Comparison of ENCODE assay signal across 8 mouse cellular contexts in the genomic region with DNA sequence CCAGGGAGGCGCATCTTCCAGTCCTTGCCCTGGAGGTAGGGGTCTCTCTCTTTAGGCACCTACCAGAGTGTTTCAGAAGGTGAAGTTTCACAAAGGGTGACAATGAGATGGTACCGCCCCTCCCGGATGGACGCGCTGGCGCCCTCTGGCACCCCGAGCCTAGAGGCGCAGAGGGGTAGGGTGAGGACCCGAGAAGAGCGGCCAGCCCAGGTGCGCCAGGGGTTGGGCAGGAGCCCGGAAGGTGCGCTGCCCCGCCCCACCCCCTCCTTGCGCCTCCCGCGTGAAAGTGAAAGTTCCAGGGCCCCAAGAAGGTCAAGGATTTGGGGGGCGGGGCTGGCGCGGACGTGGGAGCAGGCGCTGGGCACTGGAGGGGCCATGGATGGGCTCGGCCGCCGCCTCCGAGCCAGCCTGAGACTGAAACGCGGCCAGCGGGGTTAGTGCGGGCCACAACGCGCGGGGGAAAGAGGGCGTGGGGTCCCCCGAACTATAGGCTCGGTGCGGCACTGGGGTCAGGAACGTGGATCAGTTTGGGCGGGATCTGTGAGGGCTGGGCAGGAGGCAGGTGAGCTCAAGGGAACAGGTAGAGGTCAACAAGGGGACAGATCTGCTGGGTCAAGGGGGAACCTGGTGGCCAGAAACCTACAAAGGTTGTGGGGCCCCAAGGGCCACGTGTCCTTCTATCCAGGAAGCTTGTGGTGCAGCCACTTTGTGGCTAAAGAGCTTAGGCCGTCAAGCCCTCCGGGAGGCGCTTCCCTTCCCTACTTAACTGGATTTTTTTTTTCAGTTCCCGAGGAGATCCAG. TPM values are rescaled to one million over a fixed set of nuclear protein-coding genes. Genes with fewer than 3 reads are reported as not detected.
A peak's percentile ranks its signal among the peaks of the same experiment; 100 is the strongest.
DNase-seq lines count a peak whose midpoint lies in the region; ATAC-seq and TF ChIP-seq lines count a peak whose summit lies in the region.

A gene (plus strand): TSS at position 125 of the 801 bp plus-strand sequence.

- no peaks in the 10 kb centered on the region for H3K36me3 ChIP-seq in hindbrain, embryonic 10.5 days
- H3K36me3 ChIP-seq in limb, embryonic 13.5 days = no peaks in the 10 kb centered on the region
- H3K36me3 ChIP-seq in midbrain, embryonic 14.5 days (ENCODE audit: control insufficient read depth, insufficient read depth, low read length) = no peaks in the 10 kb centered on the region
- no peaks in the 10 kb centered on the region for H3K36me3 ChIP-seq in stomach, postnatal 0 days (ENCODE audit: control insufficient read depth, insufficient read depth, low read length)

- H3K4me1 ChIP-seq in hindbrain, embryonic 10.5 days (replicated peaks) = peaks cover 11% of the 10 kb centered on the region
- H3K4me1 ChIP-seq in limb, embryonic 13.5 days = 0 out of 2 replicates have a peak, but pooled peaks cover 8% of the 10 kb centered on the region
- peaks cover 9% of the 10 kb centered on the region; the same call in 1 of the 2 replicates for H3K4me1 ChIP-seq in midbrain, embryonic 14.5 days (ENCODE audit: control insufficient read depth, insufficient read depth, low read length)
- no peaks in the 10 kb centered on the region; the same call in 1 of the 2 replicates for H3K4me1 ChIP-seq in stomach, postnatal 0 days (replicated peaks; ENCODE audit: control insufficient read depth, insufficient read depth)

- H3K9me3 ChIP-seq in hindbrain, embryonic 10.5 days = no peaks in the 10 kb centered on the region
- H3K9me3 ChIP-seq in limb, embryonic 13.5 days = no peaks in the 10 kb centered on the region
- no peaks in the 10 kb centered on the region for H3K9me3 ChIP-seq in midbrain, embryonic 14.5 days (ENCODE audit: control insufficient read depth, low read length)
- H3K9me3 ChIP-seq in stomach, postnatal 0 days (ENCODE audit: control insufficient read depth, low read length) = no peaks in the 10 kb centered on the region

- no peak for DNase-seq in layer of hippocampus, adult 2 months (ENCODE audit: low spot score in 2 of 2)
- DNase-seq in layer of hippocampus, adult 9-10 months (ENCODE audit: low spot score) = no peak
- peak; percentile 32 for DNase-seq in embryo, embryonic 11 days
- DNase-seq in hindbrain, embryonic 10.5 days (ENCODE audit: low spot score) = peak; percentile 32
- peak; percentile 17 for DNase-seq in midbrain, embryonic 14.5 days
- peak; percentile 87 for DNase-seq in stomach, postnatal 0 days (ENCODE audit: low spot score)
- no peak for DNase-seq in frontal cortex, postnatal 25 days (ENCODE audit: low spot score in 2 of 2)

- H3K4me2 ChIP-seq in limb, embryonic 13.5 days (replicated peaks) = peak within 1 kb of the TSS; percentile 95
- H3K4me2 ChIP-seq in midbrain, embryonic 14.5 days (ENCODE audit: low read length) = peak within 1 kb of the TSS; percentile 95
- H3K4me2 ChIP-seq in stomach, postnatal 0 days (replicated peaks; ENCODE audit: low read depth) = peak within 1 kb of the TSS; percentile 92

- peak; percentile 61 for ATAC-seq in limb, embryonic 13.5 days (ENCODE audit: low FRiP score, low read depth)
- ATAC-seq in midbrain, embryonic 14.5 days (ENCODE audit: low FRiP score, low TSS enrichment) = peak; percentile 55
- ATAC-seq in stomach, postnatal 0 days (ENCODE audit: low FRiP score, low TSS enrichment) = peak; percentile 83

- WGBS in hindbrain, embryonic 10.5 days = 2% methylated on average over 44 of the region's 44 CpGs
- 2% methylated on average over 39 of the region's 44 CpGs for WGBS in limb, embryonic 13.5 days
- 2% methylated on average over 44 of the region's 44 CpGs for WGBS in midbrain, embryonic 14.5 days
- under 1% methylated on average over 43 of the region's 44 CpGs for WGBS in stomach, postnatal 0 days

- TF ChIP-seq EP300 in stomach, postnatal 0 days (optimal IDR thresholded peaks at IDR 0.05) = no peak

- H3K4me3 ChIP-seq in layer of hippocampus, adult 2 months = peak within 1 kb of the TSS; percentile 58
- H3K4me3 ChIP-seq in hindbrain, embryonic 10.5 days = peak within 1 kb of the TSS; percentile 72
- H3K4me3 ChIP-seq in limb, embryonic 13.5 days = peak within 1 kb of the TSS; percentile 64
- peak within 1 kb of the TSS; percentile 46 for H3K4me3 ChIP-seq in midbrain, embryonic 14.5 days (replicated peaks; ENCODE audit: low read depth, low read length)
- peak within 1 kb of the TSS; percentile 68 for H3K4me3 ChIP-seq in stomach, postnatal 0 days (ENCODE audit: low read depth, low read length)

- TF ChIP-seq CTCF in layer of hippocampus, adult 2 months (conservative IDR thresholded peaks at IDR 0.05) = peak; percentile 38
- peak; percentile 51 for TF ChIP-seq CTCF in stomach, postnatal 0 days (IDR thresholded peaks at IDR 0.05; ENCODE audit: low read depth)

- peaks cover 24% of the 10 kb centered on the region for H3K27me3 ChIP-seq in hindbrain, embryonic 10.5 days (ENCODE audit: insufficient read depth, poor library complexity, severe bottlenecking)
- H3K27me3 ChIP-seq in limb, embryonic 13.5 days = peaks cover 28% of the 10 kb centered on the region
- no peaks in the 10 kb centered on the region for H3K27me3 ChIP-seq in midbrain, embryonic 14.5 days (ENCODE audit: control insufficient read depth, insufficient read depth, low read length)
- H3K27me3 ChIP-seq in stomach, postnatal 0 days (ENCODE audit: control insufficient read depth, insufficient read depth, low read length) = no peaks in the 10 kb centered on the region

- no peak within 1 kb of the TSS for H3K27ac ChIP-seq in layer of hippocampus, adult 2 months
- H3K27ac ChIP-seq in hindbrain, embryonic 10.5 days = peak within 1 kb of the TSS; percentile 81
- H3K27ac ChIP-seq in limb, embryonic 13.5 days = no peak within 1 kb of the TSS
- no peak within 1 kb of the TSS for H3K27ac ChIP-seq in midbrain, embryonic 14.5 days (replicated peaks; ENCODE audit: low read depth, low read length)
- peak within 1 kb of the TSS; percentile 88 for H3K27ac ChIP-seq in stomach, postnatal 0 days (replicated peaks)

- peak within 1 kb of the TSS; percentile 73 for H3K9ac ChIP-seq in limb, embryonic 13.5 days
- peak within 1 kb of the TSS; percentile 57 for H3K9ac ChIP-seq in midbrain, embryonic 14.5 days (replicated peaks; ENCODE audit: low read length)
- peak within 1 kb of the TSS; percentile 66 for H3K9ac ChIP-seq in stomach, postnatal 0 days (ENCODE audit: low read length)

RNA-seq across cellular contexts. Expression of the gene that starts here (rescaled TPM):
- total RNA-seq in layer of hippocampus, adult 2 months (2021) = under 1 TPM; 0.22 to 0.61 TPM
- polyA plus RNA-seq in hindbrain, embryonic 10.5 days (2016; fragmentation: Nextera tagmentation; extraction: Ambion mirVana) = 1.3 TPM in 2 replicates
- polyA plus RNA-seq in limb, embryonic 13.5 days (2015; fragmentation: Nextera tagmentation; extraction: Ambion mirVana) = 2.6 and 3.0 TPM in 2 replicates
- polyA plus RNA-seq in midbrain, embryonic 14.5 days (2014; fragmentation: Nextera tagmentation; extraction: Ambion mirVana) = 0.46 and 0.63 TPM in 2 replicates
- polyA plus RNA-seq in stomach, postnatal 0 days (2015; fragmentation: Nextera tagmentation; extraction: Ambion mirVana) = 27.7 and 31.4 TPM in 2 replicates

Comparison
In these comparisons a context has a peak if more than half of its experiments do, and no peak if none do; other contexts are left out.
1. Peak in DNase-seq, ATAC-seq, H3K4me3 ChIP-seq, H3K9ac ChIP-seq and H3K4me2 ChIP-seq in midbrain, embryonic 14.5 days; RNA of the gene not detected or under 1 TPM.
2. DNase-seq: peak in embryo, embryonic 11 days (single experiment), hindbrain, embryonic 10.5 days (single experiment) and stomach, postnatal 0 days (single experiment); none in layer of hippocampus, adult 2 months (0 of 2), layer of hippocampus, adult 9-10 months (single experiment) and frontal cortex, postnatal 25 days (0 of 2).
3. H3K27ac ChIP-seq: peak in hindbrain, embryonic 10.5 days (single experiment) and stomach, postnatal 0 days (single experiment); none in layer of hippocampus, adult 2 months (single experiment), limb, embryonic 13.5 days (single experiment) and midbrain, embryonic 14.5 days (single experiment).
4. Peak in every context shown above with its lines, with median percentiles within 50 percentile points of each other: H3K4me3 ChIP-seq, ATAC-seq, H3K4me2 ChIP-seq and H3K9ac ChIP-seq.